Mouse (Mus musculus) layer of hippocampus, adult 9-10 months (tissue): ENCODE data around the gene Rbms3.

Source experiments
- DNase-seq: peaks from one replicate; pipeline ENCODE4 v3.0.0; 2022; ENCODE audit warnings: low spot score

Gene Rbms3

GRCm38 (mm10) chr9:117048641-117049040, 581.1 kb downstream of the Rbms3 start:
- DNase-seq: no peak

- DNase-seq: no peak
Observed at GRCm38 (mm10) chr9:117041993-117042366, 587.7 kb downstream of the Rbms3 start.

- DNase-seq: no peak
Observed at GRCm38 (mm10) chr9:117041291-117041992, 588.3 kb downstream of the Rbms3 start.

GRCm38 (mm10) chr9:117039941-117040453, 589.7 kb downstream of the Rbms3 start:
- DNase-seq: no peak

- no peak for DNase-seq
Observed at GRCm38 (mm10) chr9:117032690-117033089, 597.0 kb downstream of the Rbms3 start.

- no peak for DNase-seq
Observed at GRCm38 (mm10) chr9:117031237-117031636, 598.5 kb downstream of the Rbms3 start.

GRCm38 (mm10) chr9:117030837-117031236, 598.9 kb downstream of the Rbms3 start:
- no peak for DNase-seq

GRCm38 (mm10) chr9:117029953-117030352, 599.8 kb downstream of the Rbms3 start:
- DNase-seq: no peak

- DNase-seq: no peak
Observed at GRCm38 (mm10) chr9:117028586-117028985, 601.1 kb downstream of the Rbms3 start.

GRCm38 (mm10) chr9:117022086-117022485, 607.6 kb downstream of the Rbms3 start:
- DNase-seq: no peak

- DNase-seq: no peak
Observed at GRCm38 (mm10) chr9:117021506-117021905, 608.2 kb downstream of the Rbms3 start.

- DNase-seq: no peak
Observed at GRCm38 (mm10) chr9:117020216-117020615, 609.5 kb downstream of the Rbms3 start.

GRCm38 (mm10) chr9:117018741-117019163, 611.0 kb downstream of the Rbms3 start:
- no peak for DNase-seq

GRCm38 (mm10) chr9:117018301-117018700, 611.4 kb downstream of the Rbms3 start:
- DNase-seq: no peak

GRCm38 (mm10) chr9:117016605-117017319, 613.0 kb downstream of the Rbms3 start:
- DNase-seq: no peak

- DNase-seq: no peak
Observed at GRCm38 (mm10) chr9:117013386-117013785, 616.3 kb downstream of the Rbms3 start.

GRCm38 (mm10) chr9:117010801-117011200, 618.9 kb downstream of the Rbms3 start:
- DNase-seq: no peak

- DNase-seq: no peak
Observed at GRCm38 (mm10) chr9:117008194-117008593, 621.5 kb downstream of the Rbms3 start.

- no peak for DNase-seq
Observed at GRCm38 (mm10) chr9:117002083-117002482, 627.6 kb downstream of the Rbms3 start.

GRCm38 (mm10) chr9:116999186-116999585, 630.5 kb downstream of the Rbms3 start:
- no peak for DNase-seq

- DNase-seq: no peak
Observed at GRCm38 (mm10) chr9:116990321-116990720, 639.4 kb downstream of the Rbms3 start.

GRCm38 (mm10) chr9:116980801-116981200, 648.9 kb downstream of the Rbms3 start:
- DNase-seq: no peak

GRCm38 (mm10) chr9:116977428-116977827, 652.3 kb downstream of the Rbms3 start:
- DNase-seq: no peak
